Mouse (Mus musculus) inflammation-experienced regulatory T-cells, adult 16 weeks (primary cell): ENCODE results near the gene Gm7173. TPM values are rescaled to one million over a fixed set of nuclear protein-coding genes. Genes with fewer than 3 reads are reported as not detected.

Experiments used
- polyA plus RNA-seq: library from polyadenylated mRNA; unstranded; fragments of 100-300 nt; shearing (Covaris generic); gene quantifications from one replicate; pipeline ENCODE4 v1.2.1, GENCODE M21; 2017

Gm7173 gene
- polyA plus RNA-seq, result not detected

GRCm38 (mm10) chrX:79516977-79517645 is at the start of gene Gm7173:
TSS of gene Gm7173 (minus strand) at chrX:79517285.

Other genes with a start within 250 kb of the Gm7173 start
- not detected for gene Mageb16, start 154.2 kb upstream of the Gm7173 start, polyA plus RNA-seq